Mouse (Mus musculus): ENCODE results near the gene Ewsr1. TPM values are rescaled to one million over a fixed set of nuclear protein-coding genes. Genes with fewer than 3 reads are reported as not detected.
A peak's percentile ranks its signal among the peaks of the same experiment; 100 is the strongest.

Gene Ewsr1
- polyA plus RNA-seq, 1 experiment from 2014 or later, result 670 TPM

GRCm38 (mm10) chr11:5114931-5115581 lies 16.0 kb upstream of the Ewsr1 start:
- 32% methylated on average over 13 of the region's 13 CpGs for WGBS
- Histone ChIP-seq H3K9me3 (no peaks in the 10 kb centered on the region), H3K27ac (no peak overlapping the region), H3K36me3 (no peaks in the 10 kb centered on the region), H3K9ac (no peak overlapping the region), H3K4me2 (no peak overlapping the region), H3K27me3 (no peaks in the 10 kb centered on the region), H3K4me1 (replicated peaks) (no peaks in the 10 kb centered on the region), H3K4me3 (no peak overlapping the region)
- ATAC-seq (ENCODE audit: low FRiP score), result peak; percentile 49; the same call in 1 of the 2 replicates

GRCm38 (mm10) chr11:5113645-5114044 lies 14.6 kb upstream of the Ewsr1 start:
- H3K9me3 ChIP-seq, result no peaks in the 10 kb centered on the region
- no peak overlapping the region for H3K9ac ChIP-seq
- no peak overlapping the region for H3K4me2 ChIP-seq
- ATAC-seq (ENCODE audit: low FRiP score), result no peak
- no peak overlapping the region for H3K4me3 ChIP-seq
- H3K27me3 ChIP-seq, result no peaks in the 10 kb centered on the region
- 83% methylated on average over 7 of the region's 7 CpGs for WGBS
- no peaks in the 10 kb centered on the region for H3K4me1 ChIP-seq (replicated peaks)
- H3K36me3 ChIP-seq, result no peaks in the 10 kb centered on the region
- H3K27ac ChIP-seq, result no peak overlapping the region

DNA sequence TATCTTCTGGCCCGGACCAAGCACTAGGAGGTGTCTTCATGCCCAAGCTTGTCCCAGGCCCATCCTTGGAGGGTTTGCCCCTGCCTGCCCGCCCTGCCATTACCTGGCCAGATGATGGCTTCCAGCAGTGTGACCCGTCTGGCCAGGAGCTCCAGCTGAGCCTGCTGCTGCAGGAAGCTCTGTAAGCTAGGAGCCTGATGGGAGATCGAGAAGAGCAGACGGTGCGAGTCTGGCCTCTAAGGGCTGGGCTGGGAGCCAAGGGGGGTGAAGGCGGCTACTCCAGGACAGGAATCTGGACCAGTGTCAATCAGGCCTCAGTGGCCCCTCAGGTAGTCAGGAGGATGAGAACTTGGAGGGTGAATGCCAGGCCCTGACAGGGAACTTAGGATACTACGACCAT lies 10.4 kb upstream of the Ewsr1 start:
- no peaks in the 10 kb centered on the region for H3K9me3 ChIP-seq
- H3K4me2 ChIP-seq, result no peak overlapping the region
- H3K27ac ChIP-seq, result no peak overlapping the region
- H3K4me1 ChIP-seq (replicated peaks), result no peaks in the 10 kb centered on the region
- peaks cover 16% of the 10 kb centered on the region for H3K36me3 ChIP-seq
- WGBS, result 73% methylated on average over 8 of the region's 8 CpGs
- H3K27me3 ChIP-seq, result no peaks in the 10 kb centered on the region
- H3K4me3 ChIP-seq, result no peak overlapping the region
- ATAC-seq (ENCODE audit: low FRiP score), result no peak
- no peak overlapping the region for H3K9ac ChIP-seq

GRCm38 (mm10) chr11:5103986-5104509 lies 5.0 kb upstream of the Ewsr1 start:
- H3K36me3 ChIP-seq, result peaks cover 30% of the 10 kb centered on the region
- peaks cover 20% of the 10 kb centered on the region for H3K4me1 ChIP-seq (replicated peaks)
- no peak overlapping the region for H3K4me2 ChIP-seq
- H3K9me3 ChIP-seq, result no peaks in the 10 kb centered on the region
- WGBS, result 94% methylated on average over 4 of the region's 4 CpGs
- ATAC-seq (ENCODE audit: low FRiP score), result no peak
- H3K27me3 ChIP-seq, result no peaks in the 10 kb centered on the region
- no peak overlapping the region for H3K4me3 ChIP-seq
- H3K9ac ChIP-seq, result peak overlapping the region; percentile 53
- H3K27ac ChIP-seq, result no peak overlapping the region

DNA sequence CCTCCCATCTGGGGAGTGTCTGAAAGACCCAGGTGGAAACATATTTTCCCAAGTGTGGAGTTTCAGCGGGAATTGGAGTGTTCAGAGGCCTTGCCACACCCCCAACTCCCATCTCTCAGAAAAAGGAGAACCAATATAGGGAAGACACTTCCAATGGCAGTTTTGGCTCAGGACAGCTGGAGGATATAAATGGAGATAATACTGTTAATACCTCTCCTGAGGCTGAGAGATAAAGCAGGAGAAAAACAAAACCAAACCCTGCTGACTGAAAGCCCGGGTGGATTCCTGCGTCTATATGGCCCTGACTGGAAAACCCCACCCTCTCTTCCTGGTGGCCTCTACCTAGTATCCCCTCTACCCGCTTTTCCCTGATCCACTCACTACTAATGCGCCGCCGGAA lies 3.3 kb upstream of the Ewsr1 start:
- H3K9ac ChIP-seq, result no peak overlapping the region
- H3K4me3 ChIP-seq, result no peak overlapping the region
- no peaks in the 10 kb centered on the region for H3K27me3 ChIP-seq
- H3K36me3 ChIP-seq, result peaks cover 30% of the 10 kb centered on the region
- no peak overlapping the region for H3K4me2 ChIP-seq
- 92% methylated on average over 7 of the region's 7 CpGs for WGBS
- no peaks in the 10 kb centered on the region for H3K9me3 ChIP-seq
- H3K4me1 ChIP-seq (replicated peaks), result peaks cover 23% of the 10 kb centered on the region
- no peak overlapping the region for H3K27ac ChIP-seq
- ATAC-seq (ENCODE audit: low FRiP score), result no peak

- Histone ChIP-seq H3K27ac (no peak overlapping the region; the same call in 1 of the 2 replicates), H3K4me3 (no peak overlapping the region), H3K36me3 (peaks cover 30% of the 10 kb centered on the region), H3K27me3 (no peaks in the 10 kb centered on the region), H3K9ac (peak overlapping the region; percentile 99; the same call in 1 of the 2 replicates), H3K4me2 (peak overlapping the region; percentile 82; the same call in 1 of the 2 replicates), H3K9me3 (no peaks in the 10 kb centered on the region), H3K4me1 (replicated peaks) (peaks cover 31% of the 10 kb centered on the region)
- ATAC-seq (ENCODE audit: low FRiP score), result no peak
- WGBS, result 89% methylated on average over 6 of the region's 6 CpGs
These were observed 2.6 kb upstream of the Ewsr1 start for GRCm38 (mm10) chr11:5101641-5102040.

DNA sequence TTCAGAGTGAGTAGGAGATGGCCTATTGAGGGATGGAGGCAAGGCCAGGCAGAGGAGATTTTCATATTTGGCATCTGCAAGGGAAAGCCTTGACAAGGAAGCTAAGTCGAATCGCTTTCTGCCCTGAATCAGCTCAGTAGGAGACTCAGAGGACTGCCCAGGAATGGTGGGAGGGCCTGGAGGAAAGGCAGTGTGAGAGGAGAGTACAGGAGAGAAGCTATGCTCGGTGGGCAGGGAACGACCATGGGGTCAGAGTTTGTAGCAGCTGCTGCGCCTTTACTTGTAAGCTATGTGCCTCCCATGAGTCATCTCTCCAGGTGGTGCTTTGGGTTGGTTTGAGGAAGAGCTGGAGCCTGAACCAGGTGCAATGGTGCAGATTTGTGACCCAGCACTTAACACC lies 1.7 kb upstream of the Ewsr1 start:
- 43% methylated on average over 5 of the region's 5 CpGs for WGBS
- no peak for ATAC-seq (ENCODE audit: low FRiP score)
- peak overlapping the region; percentile 100 for H3K4me3 ChIP-seq

DNA sequence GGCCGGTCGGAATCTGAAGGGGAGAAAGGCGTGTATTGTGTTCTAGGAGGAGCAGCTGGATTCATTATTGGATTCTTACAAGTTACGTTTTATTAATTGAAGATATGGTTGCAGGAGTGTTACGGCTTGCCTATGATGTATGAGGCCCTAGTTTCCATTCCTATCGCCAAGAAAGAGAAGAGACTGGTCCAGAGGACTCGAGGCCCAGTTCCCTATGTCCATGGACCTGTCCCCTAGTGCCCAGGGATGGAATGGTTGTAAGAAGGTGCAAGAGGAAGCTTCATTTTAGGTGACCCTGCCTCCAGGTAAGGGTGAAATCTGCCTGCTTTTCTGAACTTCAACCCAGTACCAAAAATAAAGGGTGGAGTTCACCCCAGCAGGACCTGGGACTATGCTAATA lies 1.2 kb upstream of the Ewsr1 start:
- 0% methylated on average over 7 of the region's 7 CpGs for WGBS
- Histone ChIP-seq H3K9me3 (no peaks in the 10 kb centered on the region), H3K9ac (peak overlapping the region; percentile 99), H3K27me3 (no peaks in the 10 kb centered on the region), H3K27ac (peak overlapping the region; percentile 98), H3K36me3 (peaks cover 21% of the 10 kb centered on the region), H3K4me2 (peak overlapping the region; percentile 82), H3K4me3 (peak overlapping the region; percentile 100), H3K4me1 (replicated peaks) (peaks cover 42% of the 10 kb centered on the region)
- ATAC-seq (ENCODE audit: low FRiP score), result no peak

More for the DNA sequence above, 1.7 kb upstream of the Ewsr1 start:
- peaks cover 39% of the 10 kb centered on the region for H3K4me1 ChIP-seq (replicated peaks)
- peak overlapping the region; percentile 82 for H3K4me2 ChIP-seq
- peak overlapping the region; percentile 98 for H3K27ac ChIP-seq
- H3K9me3 ChIP-seq, result no peaks in the 10 kb centered on the region
- H3K27me3 ChIP-seq, result no peaks in the 10 kb centered on the region
- H3K9ac ChIP-seq, result peak overlapping the region; percentile 99
- peaks cover 26% of the 10 kb centered on the region for H3K36me3 ChIP-seq

- peaks cover 15% of the 10 kb centered on the region for H3K36me3 ChIP-seq
- peak overlapping the region; percentile 100 for H3K4me3 ChIP-seq
- no peaks in the 10 kb centered on the region for H3K27me3 ChIP-seq
- no peaks in the 10 kb centered on the region for H3K9me3 ChIP-seq
- H3K9ac ChIP-seq, result peak overlapping the region; percentile 99
- peak; percentile 84 for ATAC-seq (ENCODE audit: low FRiP score)
- under 1% methylated on average over 28 of the region's 31 CpGs for WGBS
- peak overlapping the region; percentile 82 for H3K4me2 ChIP-seq
- peak overlapping the region; percentile 98 for H3K27ac ChIP-seq
- H3K4me1 ChIP-seq (replicated peaks), result peaks cover 43% of the 10 kb centered on the region
These were observed 614 bp upstream of the Ewsr1 start for GRCm38 (mm10) chr11:5099576-5100183.

- peak overlapping the region; percentile 100 for H3K4me3 ChIP-seq
- peak; percentile 30 for ATAC-seq (ENCODE audit: low FRiP score)
- no peaks in the 10 kb centered on the region for H3K9me3 ChIP-seq
- peak overlapping the region; percentile 98 for H3K27ac ChIP-seq
- no peaks in the 10 kb centered on the region for H3K27me3 ChIP-seq
- H3K4me2 ChIP-seq, result peak overlapping the region; percentile 94
- WGBS, result under 1% methylated on average over 44 of the region's 44 CpGs
- peaks cover 43% of the 10 kb centered on the region for H3K4me1 ChIP-seq (replicated peaks)
- H3K36me3 ChIP-seq, result peaks cover 2% of the 10 kb centered on the region
- peak overlapping the region; percentile 99 for H3K9ac ChIP-seq
These were observed 881 bp downstream of the Ewsr1 start for GRCm38 (mm10) chr11:5098035-5098735.

DNA sequence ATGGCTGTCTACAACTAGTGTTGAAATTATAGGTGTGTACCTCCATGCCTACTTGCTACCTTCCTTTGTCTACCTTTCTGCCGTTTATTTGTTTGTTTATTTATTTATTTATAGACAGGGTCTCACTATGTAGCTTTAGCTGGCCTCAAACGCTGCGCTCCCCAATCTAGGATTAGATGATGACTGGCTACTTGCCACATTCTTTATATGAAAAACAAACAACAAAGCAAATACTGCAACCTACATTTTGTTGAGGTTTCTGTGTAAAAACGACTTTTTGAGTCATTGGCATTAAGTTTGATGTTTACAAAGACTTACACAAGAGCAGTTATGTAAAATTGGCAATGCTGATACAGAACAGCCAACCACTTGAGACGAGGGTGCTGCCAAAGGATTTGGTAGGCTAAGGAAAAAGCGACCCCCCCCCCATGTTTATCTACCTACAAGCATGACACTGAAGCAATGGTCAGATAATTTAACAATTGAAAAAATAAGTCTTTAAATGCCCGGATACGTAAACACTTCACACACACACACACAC lies 2.5 kb downstream of the Ewsr1 start:
- no peak for ATAC-seq (ENCODE audit: low FRiP score)
- peaks cover 10% of the 10 kb centered on the region for H3K36me3 ChIP-seq
- H3K4me2 ChIP-seq, result peak overlapping the region; percentile 94
- peak overlapping the region; percentile 99; the same call in 1 of the 2 replicates for H3K9ac ChIP-seq
- no peaks in the 10 kb centered on the region for H3K27me3 ChIP-seq
- peaks cover 39% of the 10 kb centered on the region for H3K4me1 ChIP-seq (replicated peaks)
- 73% methylated on average over 8 of the region's 8 CpGs for WGBS
- H3K9me3 ChIP-seq, result no peaks in the 10 kb centered on the region
- no peak overlapping the region for H3K27ac ChIP-seq
- peak overlapping the region; percentile 100 for H3K4me3 ChIP-seq

DNA sequence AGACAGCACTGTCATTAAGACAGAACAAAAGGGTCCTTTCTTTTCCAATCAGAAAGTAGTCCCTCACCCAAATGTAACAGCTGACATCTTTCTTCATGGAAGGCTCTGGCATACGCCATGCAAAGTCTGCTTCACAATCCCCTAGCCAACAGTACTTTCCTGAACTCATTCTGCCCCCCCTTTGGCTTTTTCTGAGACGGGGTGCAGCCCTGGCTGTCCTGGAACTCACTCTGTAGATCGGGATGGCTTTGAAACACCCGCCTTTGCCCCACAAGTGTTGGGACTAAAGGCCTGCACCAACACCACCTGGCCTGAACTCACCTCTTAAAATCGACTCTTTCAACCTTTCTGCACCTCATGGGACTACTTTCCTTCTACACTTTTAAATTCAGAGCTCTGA lies 3.2 kb downstream of the Ewsr1 start:
- H3K9me3 ChIP-seq, result no peaks in the 10 kb centered on the region
- peaks cover 16% of the 10 kb centered on the region for H3K36me3 ChIP-seq
- H3K4me2 ChIP-seq, result peak overlapping the region; percentile 2; the same call in 1 of the 2 replicates
- no peaks in the 10 kb centered on the region for H3K27me3 ChIP-seq
- H3K27ac ChIP-seq, result no peak overlapping the region
- WGBS, result 83% methylated on average over 5 of the region's 5 CpGs
- H3K4me3 ChIP-seq, result no peak overlapping the region
- ATAC-seq (ENCODE audit: low FRiP score), result no peak
- peaks cover 33% of the 10 kb centered on the region for H3K4me1 ChIP-seq (replicated peaks)
- H3K9ac ChIP-seq, result peak overlapping the region; percentile 10; the same call in 1 of the 2 replicates

All from hindbrain, embryonic 13.5 days (tissue).